Mouse (Mus musculus) thymus, adult 18-20 months (tissue): Measurements from ENCODE around the gene Dad1.

Experiments used
- DNase-seq, 2 experiments: peaks; one replicate each; pipeline ENCODE4 v3.0.0; 2022; ENCODE audit warnings: mixed read lengths in 2 of 2

Gene Dad1

GRCm38 (mm10) chr14:54205904-54206303 lies 48.0 kb downstream of the Dad1 start:
- DNase-seq, result no peak

- DNase-seq, result no peak
These were observed 49.1 kb downstream of the Dad1 start for GRCm38 (mm10) chr14:54204786-54205185.

GRCm38 (mm10) chr14:54204311-54204710 lies 49.6 kb downstream of the Dad1 start:
- DNase-seq, result no peak

- no peak for DNase-seq
These were observed 50.1 kb downstream of the Dad1 start for GRCm38 (mm10) chr14:54203776-54204175.

- DNase-seq, result no peak
These were observed 50.7 kb downstream of the Dad1 start for GRCm38 (mm10) chr14:54203207-54203606.

GRCm38 (mm10) chr14:54200363-54200762 lies 53.5 kb downstream of the Dad1 start:
- DNase-seq, result no peak

- no peak for DNase-seq
These were observed 54.2 kb downstream of the Dad1 start for GRCm38 (mm10) chr14:54199662-54200061.

- DNase-seq, result no peak
These were observed 56.2 kb downstream of the Dad1 start for GRCm38 (mm10) chr14:54197740-54198139.

GRCm38 (mm10) chr14:54195838-54196423 lies 58.0 kb downstream of the Dad1 start:
- DNase-seq, result no peak

GRCm38 (mm10) chr14:54193354-54194133 lies 60.4 kb downstream of the Dad1 start:
- no peak for DNase-seq

GRCm38 (mm10) chr14:54192462-54192847 lies 61.4 kb downstream of the Dad1 start:
- DNase-seq, result no peak

GRCm38 (mm10) chr14:54191594-54192461 lies 62.1 kb downstream of the Dad1 start:
- DNase-seq, result no peak

- no peak for DNase-seq
These were observed 62.9 kb downstream of the Dad1 start for GRCm38 (mm10) chr14:54191026-54191390.

- DNase-seq, result no peak
These were observed 63.4 kb downstream of the Dad1 start for GRCm38 (mm10) chr14:54190305-54191025.

GRCm38 (mm10) chr14:54189255-54189654 lies 64.6 kb downstream of the Dad1 start:
- DNase-seq, result no peak

GRCm38 (mm10) chr14:54187211-54187610 lies 66.7 kb downstream of the Dad1 start:
- no peak for DNase-seq
